Mouse (Mus musculus) naive thymus-derived CD4-positive, alpha-beta T cell, adult 2 months (primary cell): ENCODE measurements around the gene Btn2a2.

ENCODE experiments used
- DNase-seq: peaks from one replicate; pipeline ENCODE4 v3.0.0-alpha.2; 2011; ENCODE audit warnings: low read depth

Gene Btn2a2

GRCm38 (mm10) chr13:23497656-23498321, 9.1 kb upstream of the Btn2a2 start:
- no peak for DNase-seq

- no peak for DNase-seq
Observed at GRCm38 (mm10) chr13:23495526-23495925, 6.9 kb upstream of the Btn2a2 start.

GRCm38 (mm10) chr13:23491990-23492389, 3.3 kb upstream of the Btn2a2 start:
- no peak for DNase-seq

- DNase-seq: no peak
Observed at GRCm38 (mm10) chr13:23491263-23491662, 2.6 kb upstream of the Btn2a2 start.

GRCm38 (mm10) chr13:23490863-23491262, 2.2 kb upstream of the Btn2a2 start:
- no peak for DNase-seq

DNA sequence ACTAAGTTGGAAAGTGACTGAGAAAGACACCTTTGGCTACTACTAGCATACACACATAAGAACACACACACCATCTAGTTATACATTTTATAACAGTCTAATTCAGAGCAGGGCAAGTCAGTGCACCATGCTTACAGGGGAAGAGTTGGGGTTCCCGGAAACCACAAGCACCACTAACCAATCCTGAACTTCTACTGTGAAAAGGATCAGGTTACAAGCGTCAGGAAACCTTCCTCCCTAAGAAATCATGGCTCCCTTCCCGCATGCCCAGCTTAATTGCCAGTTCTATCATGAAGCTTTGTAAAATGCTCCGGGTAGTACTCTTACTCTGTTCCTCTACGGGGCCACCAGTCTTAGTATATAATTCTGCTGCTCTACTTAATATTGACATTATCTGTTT, 3.4 kb downstream of the Btn2a2 start:
- DNase-seq: no peak

GRCm38 (mm10) chr13:23483153-23483552, 5.5 kb downstream of the Btn2a2 start:
- DNase-seq: no peak

- DNase-seq: no peak
Observed at GRCm38 (mm10) chr13:23475658-23476057, 13.0 kb downstream of the Btn2a2 start.

- DNase-seq: peak; percentile 87
Observed at GRCm38 (mm10) chr13:23466911-23467310, 21.7 kb downstream of the Btn2a2 start.

DNA sequence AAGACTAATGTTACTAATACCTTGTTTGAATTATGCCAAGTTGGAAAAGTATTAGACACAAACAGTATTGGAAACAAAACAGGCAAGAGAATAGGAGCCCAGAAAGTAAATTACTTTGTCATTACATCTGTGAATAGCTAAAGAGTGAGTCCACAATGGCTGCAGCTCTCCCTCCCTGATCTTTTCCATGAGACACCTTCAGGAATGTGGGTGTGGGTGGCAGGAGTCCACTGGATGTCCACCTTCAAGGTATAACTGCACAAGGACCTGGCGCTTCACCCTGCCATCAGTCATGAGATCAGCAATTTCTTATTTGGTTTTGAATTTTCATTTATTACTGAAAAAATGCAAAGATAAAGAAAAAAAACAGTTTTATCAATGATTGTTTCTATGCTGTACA, 22.4 kb downstream of the Btn2a2 start:
- DNase-seq: no peak

GRCm38 (mm10) chr13:23465600-23466109, 23.0 kb downstream of the Btn2a2 start, which contains the start of gene Btn1a1:
TSS of gene Btn1a1 (minus strand) at chr13:23465901.
- DNase-seq: peak; percentile 50

DNA sequence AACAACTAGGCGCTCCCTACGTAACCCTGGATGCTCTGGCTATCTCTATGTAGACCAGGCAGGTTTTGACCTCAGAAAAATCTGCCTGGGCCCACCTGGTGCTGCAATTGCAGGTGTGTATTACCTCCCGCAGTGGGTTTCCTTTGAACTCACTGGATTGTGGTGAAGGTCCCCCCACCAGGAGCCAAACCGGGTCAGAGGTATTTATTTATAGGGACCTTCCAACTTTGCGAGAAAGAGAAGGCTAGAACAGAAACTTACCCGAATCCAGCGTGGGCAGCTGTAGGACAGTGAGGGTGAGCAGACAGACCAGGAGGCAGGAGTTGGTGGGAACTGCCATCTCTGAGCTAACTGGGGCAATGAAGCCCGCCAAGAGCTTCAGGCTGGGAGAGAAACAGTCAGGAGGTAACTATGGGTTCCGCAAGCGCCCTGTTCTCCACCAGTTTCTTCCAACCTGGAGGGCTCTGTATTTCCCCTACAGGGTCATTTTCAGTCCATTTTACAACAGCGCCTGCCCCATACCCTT, 23.8 kb downstream of the Btn2a2 start:
- DNase-seq: no peak

DNA sequence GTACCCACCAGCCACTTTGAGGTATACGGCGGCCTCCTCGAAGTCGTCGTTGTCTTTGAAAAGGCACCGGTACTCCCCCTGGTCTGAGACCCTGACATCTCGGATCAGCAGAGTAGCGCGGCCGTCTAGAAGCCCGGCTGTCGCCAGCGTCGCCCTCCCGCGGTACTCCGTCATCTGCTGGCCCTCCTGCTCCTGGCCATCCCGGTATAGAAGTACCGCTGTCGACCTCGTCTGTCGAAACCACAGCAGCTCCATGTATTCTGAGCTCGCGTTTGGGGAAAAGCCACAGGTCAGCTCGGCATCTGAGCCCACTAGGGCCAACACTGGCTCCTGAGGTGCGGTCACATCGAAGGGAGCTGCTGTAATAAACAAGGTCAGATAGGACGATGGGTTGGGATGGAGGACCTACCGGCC, 24.4 kb downstream of the Btn2a2 start:
- no peak for DNase-seq

- peak; percentile 56 for DNase-seq
Observed at GRCm38 (mm10) chr13:23463381-23464223, 25.1 kb downstream of the Btn2a2 start.

DNA sequence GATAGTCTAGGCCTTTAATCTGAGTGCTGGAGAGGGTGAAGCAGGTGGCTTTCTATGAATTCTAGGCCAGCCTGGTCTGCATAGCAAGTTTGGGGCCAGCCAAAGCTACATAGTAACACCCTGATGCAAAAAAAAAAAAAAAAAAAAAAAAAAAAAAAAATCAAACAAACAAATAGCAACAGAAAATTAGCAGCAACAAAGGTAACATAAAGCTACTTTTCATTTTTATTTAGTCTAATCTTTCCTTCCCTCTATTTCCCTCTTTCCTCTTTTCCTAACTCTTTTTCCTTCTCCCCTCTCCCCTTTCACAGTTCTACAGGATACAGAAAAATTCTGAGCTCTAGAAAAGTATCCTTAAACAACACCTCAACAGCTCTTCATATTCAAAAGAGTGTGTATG, 26.0 kb downstream of the Btn2a2 start:
- no peak for DNase-seq

DNA sequence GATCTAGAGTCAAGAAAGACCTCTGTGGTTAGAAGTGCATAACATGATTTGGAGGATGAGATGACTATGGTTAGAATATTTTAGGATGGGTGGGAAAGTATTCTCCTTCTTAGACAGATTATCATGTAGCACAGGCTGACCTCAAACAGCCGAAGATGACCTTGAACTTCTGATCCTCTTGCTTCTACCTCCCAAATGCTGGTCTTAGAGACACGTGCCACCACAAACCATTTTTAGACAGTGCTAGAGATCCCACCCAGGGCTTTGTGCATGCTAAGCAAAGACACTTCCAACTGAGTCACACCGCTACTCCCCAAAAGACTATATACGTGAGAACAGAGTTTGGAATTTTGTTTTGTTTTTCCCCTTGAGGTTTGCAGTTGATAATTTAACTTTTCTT, 26.6 kb downstream of the Btn2a2 start:
- no peak for DNase-seq

- no peak for DNase-seq
Observed at GRCm38 (mm10) chr13:23459264-23459846, 29.3 kb downstream of the Btn2a2 start.

DNA sequence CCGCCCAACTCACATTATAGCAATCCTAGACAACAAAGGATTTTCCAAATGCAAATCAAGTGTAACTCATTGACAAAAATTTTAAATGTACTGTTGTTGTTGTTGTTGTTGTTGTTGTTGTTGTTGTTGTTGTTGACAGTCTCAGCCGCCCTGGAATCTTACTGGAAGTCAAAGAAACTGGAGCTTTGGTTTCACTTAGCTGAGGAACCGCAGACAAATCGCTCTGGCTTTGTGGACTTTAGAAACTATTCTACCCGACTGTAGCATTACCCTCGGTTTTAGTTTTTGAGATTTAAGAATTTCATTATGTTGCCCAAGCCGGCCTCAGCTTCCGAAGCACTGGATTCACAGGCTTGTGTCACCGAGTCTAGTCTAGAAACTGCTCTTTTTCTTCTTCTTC, 34.7 kb downstream of the Btn2a2 start:
- DNase-seq: peak; percentile 53

DNA sequence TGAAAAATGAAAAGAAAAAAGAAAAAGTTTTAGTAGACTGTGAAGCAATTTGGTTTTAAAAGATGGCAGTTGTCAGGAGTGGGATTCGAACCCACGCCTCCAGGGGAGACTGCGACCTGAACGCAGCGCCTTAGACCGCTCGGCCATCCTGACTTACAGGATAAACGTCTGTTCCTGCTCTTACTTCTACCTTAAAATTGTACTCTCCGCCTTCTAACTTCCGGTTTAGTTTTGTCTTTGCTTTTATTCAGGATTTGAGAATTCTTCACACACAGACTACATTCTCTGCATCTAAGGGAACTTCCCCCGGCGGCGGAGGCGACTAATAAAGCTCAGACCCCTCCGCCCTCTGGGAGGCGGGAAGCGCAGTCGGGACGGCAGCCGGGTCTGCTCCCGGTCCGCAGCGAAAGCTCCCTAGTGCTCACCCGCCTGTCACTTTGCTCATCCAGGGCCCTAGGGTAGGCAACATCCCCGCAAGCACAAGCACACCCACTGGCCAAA, 35.2 kb downstream of the Btn2a2 start:
- peak; percentile 94 for DNase-seq

- peak; percentile 77 for DNase-seq
Observed at GRCm38 (mm10) chr13:23450398-23450797, 38.3 kb downstream of the Btn2a2 start.

DNA sequence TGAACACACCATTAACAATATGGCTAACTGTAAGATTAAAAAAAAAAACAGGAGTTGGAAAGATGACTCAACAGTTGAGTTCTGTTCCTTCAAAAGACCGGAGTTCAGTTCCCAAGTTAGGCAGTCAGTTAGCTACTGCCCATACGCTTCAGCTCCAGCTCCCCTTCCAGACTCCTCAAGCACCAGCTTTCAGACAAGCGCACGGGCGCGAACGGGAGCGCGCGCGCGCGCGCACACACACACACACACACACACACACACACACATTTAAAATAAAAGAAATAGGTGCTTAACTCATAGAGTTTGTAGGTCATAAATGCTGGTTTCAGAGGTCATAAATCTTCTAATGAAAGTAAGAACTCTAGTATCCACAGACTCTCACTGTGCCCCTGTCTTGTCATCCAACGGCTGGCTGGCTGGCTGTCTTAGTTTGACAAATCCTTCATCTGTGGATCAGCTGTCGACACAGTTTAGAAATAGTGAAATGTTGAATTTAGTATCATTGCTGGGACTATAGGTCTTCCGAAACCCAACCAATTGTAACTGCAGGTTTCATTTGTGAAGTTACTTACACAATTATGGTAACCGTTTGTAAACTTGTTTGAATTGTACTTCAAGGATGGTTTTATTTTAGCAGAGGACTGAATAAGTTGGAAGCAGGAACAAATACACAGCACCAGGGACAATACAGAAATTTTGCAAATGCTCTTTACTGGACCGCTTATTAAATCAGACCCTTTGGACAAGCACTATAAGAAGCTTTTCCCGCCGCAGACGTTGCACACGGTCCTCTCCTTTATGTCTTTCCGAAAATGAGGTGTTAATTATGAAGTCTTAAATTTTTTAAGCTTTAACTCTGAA, 39.2 kb downstream of the Btn2a2 start:
- DNase-seq: peak; percentile 57
